Mouse (Mus musculus): ENCODE results near the gene Zbp1. TPM values are rescaled to one million over a fixed set of nuclear protein-coding genes. Genes with fewer than 3 reads are reported as not detected.

Gene Zbp1
- polyA plus RNA-seq, 1 experiment, result not detected

GRCm38 (mm10) chr2:173229578-173230224, 11.0 kb upstream of the Zbp1 start:
- no peak for TF ChIP-seq GATA1 (IDR thresholded peaks at IDR 0.05; ENCODE audit: low read length)

DNA sequence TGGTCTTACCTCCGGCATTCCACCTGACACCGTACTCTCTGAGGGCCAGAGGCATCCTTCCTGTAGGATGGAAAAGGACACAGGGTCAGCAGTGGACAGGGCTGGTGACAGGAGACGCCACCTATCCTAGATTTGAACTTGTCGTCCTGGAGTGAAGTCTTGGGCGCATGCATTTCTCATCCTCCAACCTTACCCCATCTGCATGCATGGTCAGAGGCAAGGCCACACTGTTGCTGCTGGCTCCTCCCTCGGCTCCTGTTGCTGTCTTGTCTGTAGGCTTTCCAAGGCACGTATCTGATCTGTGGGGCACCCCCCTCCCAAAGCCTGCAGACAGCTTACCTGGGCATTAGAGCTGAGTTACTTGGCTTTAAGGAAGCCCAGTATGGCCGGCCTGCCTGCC, 9.8 kb upstream of the Zbp1 start:
- TF ChIP-seq GATA1 (IDR thresholded peaks at IDR 0.05; ENCODE audit: low read length), result no peak

DNA sequence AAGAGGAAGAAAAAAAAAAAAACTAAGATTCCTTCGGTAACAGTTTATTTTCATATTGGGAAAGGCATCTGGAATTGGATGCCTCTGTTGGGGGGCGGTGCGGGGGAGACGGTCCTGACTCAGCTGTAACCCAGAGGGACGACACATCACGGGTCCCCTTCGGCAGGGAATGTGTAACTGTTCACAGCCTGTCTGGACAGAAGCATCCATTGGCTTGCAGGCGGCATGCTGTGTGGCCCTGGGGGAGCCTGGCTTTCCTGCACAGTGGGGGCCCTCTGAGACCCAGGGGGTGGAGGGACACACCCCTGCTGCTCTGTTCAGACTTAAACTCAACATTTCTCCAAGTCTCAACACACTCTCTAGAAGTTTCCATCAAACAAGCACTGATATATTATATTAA, 8.1 kb upstream of the Zbp1 start:
- TF ChIP-seq GATA1 (IDR thresholded peaks at IDR 0.05; ENCODE audit: low read length), result no peak

DNA sequence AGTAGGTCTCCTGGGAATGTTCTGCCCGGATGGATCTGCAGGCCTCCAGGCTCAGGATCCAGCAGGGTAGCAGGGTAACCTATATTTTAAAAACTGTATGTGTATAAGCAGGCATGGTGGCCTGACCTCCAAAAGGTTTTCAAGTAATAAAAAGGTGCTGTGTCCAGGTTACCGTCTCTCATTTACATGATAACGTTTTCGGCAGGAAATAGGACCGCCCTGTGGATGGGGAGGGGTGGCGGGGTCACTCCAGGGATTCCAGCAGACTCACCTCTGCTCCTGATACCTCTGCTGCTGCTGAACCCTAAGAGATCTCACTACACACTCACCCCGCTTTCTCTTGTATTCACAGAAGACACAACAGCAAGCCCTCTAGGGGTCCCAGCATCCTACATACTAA, 7.2 kb upstream of the Zbp1 start:
- no peak for TF ChIP-seq GATA1 (IDR thresholded peaks at IDR 0.05; ENCODE audit: low read length)

DNA sequence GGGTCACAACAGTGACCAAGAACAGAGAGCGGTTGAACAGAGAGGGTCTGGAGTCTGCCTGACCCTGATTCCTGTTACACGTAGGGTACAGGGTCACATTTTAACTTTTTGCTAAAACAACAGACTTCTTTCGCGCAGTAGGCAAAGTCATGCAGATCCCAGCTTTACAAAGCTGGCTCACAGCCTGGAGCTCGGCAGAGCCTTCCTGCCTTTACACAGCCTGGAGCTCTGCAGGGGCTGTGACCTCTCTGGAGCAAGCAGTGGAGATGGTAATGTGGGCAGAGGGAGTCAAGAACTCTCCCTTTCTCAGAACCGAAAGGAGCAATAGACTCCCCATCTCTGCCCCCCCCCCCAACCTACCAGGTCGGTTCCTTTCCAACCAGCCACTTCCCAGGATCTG, 6.1 kb upstream of the Zbp1 start:
- no peak for TF ChIP-seq GATA1 (IDR thresholded peaks at IDR 0.05; ENCODE audit: low read length)

DNA sequence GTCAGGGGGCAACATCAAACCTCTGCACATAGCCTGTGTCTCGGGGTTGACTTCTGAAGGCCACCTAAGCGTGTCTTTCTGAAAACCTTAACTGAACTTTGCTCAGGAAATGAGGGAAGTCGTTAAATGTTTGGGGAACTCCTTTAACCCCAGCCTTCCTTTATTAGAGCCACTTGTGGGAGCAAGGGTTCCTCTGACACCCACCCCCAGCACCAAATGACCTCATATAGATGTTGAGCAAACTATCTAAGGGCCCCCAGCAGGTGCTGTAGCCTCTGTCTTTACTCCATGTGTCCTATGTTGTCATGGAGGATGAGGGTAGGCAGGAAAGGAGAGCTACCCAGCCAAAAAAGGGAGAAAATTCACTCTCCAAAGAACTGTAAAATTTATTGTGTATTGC, 5.4 kb upstream of the Zbp1 start:
- no peak for TF ChIP-seq GATA1 (IDR thresholded peaks at IDR 0.05; ENCODE audit: low read length)

GRCm38 (mm10) chr2:173223496-173223895, 4.8 kb upstream of the Zbp1 start:
- TF ChIP-seq GATA1 (IDR thresholded peaks at IDR 0.05; ENCODE audit: low read length), result no peak

GRCm38 (mm10) chr2:173220754-173221153, 2.0 kb upstream of the Zbp1 start:
- TF ChIP-seq GATA1 (IDR thresholded peaks at IDR 0.05; ENCODE audit: low read length), result no peak

- no peak for TF ChIP-seq GATA1 (IDR thresholded peaks at IDR 0.05; ENCODE audit: low read length)
These were observed 682 bp upstream of the Zbp1 start for GRCm38 (mm10) chr2:173219256-173219954.

DNA sequence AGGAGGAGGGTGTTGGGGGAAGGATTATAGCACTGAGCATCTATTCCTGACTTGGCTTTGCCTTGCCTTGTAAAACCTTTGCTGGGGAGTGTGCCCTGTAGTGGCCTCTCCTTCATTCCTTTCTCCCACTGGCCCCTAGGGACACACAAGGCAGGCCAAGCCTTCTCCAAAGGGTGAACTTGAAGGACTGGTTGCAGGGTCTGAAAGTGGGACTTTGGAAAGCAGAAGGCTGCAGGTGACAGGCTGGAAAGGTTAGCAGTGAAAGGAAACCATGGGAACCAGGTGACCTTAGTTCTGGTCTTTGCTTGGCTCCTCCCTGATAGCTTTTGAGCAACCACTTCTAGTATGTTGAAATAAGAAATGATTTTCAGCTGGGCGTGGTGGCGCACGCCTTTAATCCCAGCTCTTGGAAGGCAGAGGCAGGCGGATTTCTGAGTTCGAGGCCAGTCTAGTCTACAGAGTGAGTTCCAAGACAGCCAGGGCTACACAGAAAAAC, 912 bp downstream of the Zbp1 start:
- TF ChIP-seq GATA1 (IDR thresholded peaks at IDR 0.05; ENCODE audit: low read length), result no peak

GRCm38 (mm10) chr2:173217246-173217645, 1.5 kb downstream of the Zbp1 start:
- no peak for TF ChIP-seq GATA1 (IDR thresholded peaks at IDR 0.05; ENCODE audit: low read length)

DNA sequence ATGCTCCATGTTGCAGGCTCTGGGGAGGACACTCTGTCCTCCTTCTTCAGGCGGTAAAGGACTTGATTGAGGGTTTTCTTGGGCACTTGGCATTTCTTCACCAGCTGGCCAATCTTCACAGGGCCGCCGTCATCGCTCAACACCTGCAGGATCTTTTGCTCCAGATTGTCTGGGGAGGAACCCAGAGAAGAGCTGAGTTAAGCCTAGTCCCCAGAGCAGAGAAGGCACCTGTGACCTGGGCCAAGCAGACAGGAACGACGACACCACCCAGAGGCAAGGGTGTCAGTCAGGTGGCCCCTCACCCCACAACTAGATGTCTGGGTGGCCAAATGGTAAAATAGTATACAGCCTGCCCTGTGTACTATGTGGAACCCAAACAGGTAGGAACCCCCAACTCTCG, 1.9 kb downstream of the Zbp1 start:
- TF ChIP-seq GATA1 (IDR thresholded peaks at IDR 0.05; ENCODE audit: low read length), result no peak

- no peak for TF ChIP-seq GATA1 (IDR thresholded peaks at IDR 0.05; ENCODE audit: low read length)
These were observed 6.5 kb downstream of the Zbp1 start for GRCm38 (mm10) chr2:173212227-173212626.

GRCm38 (mm10) chr2:173209091-173209815, 9.5 kb downstream of the Zbp1 start:
- TF ChIP-seq GATA1 (IDR thresholded peaks at IDR 0.05; ENCODE audit: low read length), result no peak

GRCm38 (mm10) chr2:173207051-173207450, 11.7 kb downstream of the Zbp1 start:
- no peak for TF ChIP-seq GATA1 (IDR thresholded peaks at IDR 0.05; ENCODE audit: low read length)

DNA sequence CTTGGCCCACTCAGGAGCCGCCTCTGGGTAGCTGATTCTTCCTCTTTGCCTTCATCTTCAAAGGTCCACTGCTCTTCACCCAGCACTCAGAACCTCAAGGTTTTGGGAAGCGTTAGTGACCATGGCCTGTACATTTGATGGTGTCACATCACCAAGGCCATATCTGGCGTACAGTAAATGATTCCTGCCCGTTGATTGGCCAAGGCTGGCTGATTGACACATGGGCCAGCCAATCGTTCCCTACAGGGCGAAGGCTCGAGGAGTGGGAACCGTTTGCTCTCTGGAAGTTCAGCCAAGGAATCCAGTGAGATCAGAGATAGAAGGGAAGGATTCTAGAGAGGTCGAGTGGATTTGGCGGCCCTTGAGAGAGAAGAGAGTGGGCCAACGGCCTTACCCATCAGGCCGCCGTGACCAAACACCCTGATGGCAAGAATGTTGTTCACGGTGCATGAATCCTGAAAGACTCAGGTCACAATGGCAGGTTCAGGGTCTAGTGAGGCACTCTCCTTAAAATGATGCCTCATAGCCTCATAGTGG, 13.1 kb downstream of the Zbp1 start:
- TF ChIP-seq GATA1 (IDR thresholded peaks at IDR 0.05; ENCODE audit: low read length), result no peak

Data from G1E-ER4 (cell line).